Mouse (Mus musculus): ENCODE results near the gene Eme2.

Gene Eme2

DNA sequence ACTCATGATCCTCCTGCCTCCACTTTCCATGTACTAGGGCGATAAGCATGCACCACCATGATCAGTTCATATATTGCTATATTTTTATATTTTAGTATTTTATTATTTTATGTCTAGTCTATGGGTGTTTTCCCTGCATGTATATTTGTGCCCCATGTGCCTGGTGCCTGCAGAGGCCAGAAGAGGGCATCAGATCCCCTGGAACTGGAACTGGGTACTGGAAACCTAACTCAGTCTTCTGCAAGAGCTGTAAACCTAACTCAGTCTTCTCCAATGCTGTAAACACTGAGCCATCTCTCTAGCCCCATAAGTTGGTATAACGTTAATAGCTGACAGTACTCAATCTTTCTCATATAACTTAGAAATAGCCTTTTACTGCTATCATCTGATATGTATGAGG, 52.3 kb downstream of the Eme2 start:
- no peak for ATAC-seq (ENCODE audit: insufficient number of reproducible peaks, low FRiP score, low TSS enrichment)

DNA sequence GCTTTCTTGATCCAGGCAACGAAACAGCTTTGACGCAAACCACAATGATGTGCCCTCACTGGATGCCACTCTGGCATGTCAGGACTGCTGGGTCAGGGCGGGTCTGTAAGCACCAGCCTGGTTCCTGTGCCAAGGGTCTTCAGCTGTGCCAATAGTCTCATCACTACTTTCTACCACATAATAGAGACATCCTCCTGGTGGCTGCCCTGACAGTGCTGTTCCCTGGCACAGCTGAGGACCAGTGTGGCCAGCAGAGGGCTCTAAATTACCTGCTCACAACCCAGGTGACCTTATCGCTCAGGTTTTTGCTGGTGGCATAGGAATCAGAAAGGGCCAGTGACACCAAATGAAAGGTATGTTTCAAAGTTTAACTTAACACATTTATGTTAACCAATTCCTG, 53.8 kb downstream of the Eme2 start:
- no peak for ATAC-seq (ENCODE audit: insufficient number of reproducible peaks, low FRiP score, low TSS enrichment)

DNA sequence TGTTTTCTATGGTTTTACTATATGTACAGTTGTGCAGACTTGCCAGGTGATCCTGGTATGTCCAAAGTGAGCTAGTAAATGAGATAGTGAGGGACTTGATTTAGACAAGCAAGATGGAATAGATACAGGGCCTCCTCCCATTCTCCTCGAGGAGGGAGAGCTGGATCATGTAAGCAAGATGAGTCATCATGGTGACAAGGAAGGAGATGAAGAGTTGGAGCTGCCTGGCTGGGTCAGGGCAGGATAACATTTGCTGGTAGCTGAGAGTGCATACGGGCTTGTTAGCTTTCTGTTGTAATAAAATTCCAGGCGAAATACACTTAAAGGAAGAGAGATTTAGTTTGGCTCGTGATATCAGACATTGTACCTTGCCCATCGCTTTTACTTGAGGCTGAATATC, 54.5 kb downstream of the Eme2 start:
- ATAC-seq (ENCODE audit: insufficient number of reproducible peaks, low FRiP score, low TSS enrichment), result no peak

DNA sequence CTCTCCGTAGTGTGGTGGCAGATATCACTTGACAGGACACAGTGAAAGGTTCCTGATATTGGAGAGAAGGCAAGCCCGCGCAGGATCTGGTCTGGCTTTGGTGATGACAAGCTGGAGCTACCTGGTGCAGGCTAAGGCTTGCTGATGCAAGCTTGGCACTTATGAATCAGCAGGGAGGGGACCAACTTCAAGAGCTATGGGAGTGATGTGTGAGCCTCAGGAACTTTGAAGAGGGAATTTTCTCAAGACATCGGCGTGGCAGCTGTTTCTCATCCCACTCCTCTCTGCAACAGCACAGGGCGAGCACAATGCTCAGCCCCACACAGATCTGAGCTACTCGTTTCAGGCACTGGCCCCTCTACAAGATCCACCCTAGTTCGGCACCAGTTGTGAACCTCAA, 55.0 kb downstream of the Eme2 start, which contains the start of gene Hagh:
TSS of gene Hagh (plus strand) at position 302 of the 400 bp plus-strand sequence.
- ATAC-seq (ENCODE audit: insufficient number of reproducible peaks, low FRiP score, low TSS enrichment), result no peak

Measured in cerebellum, adult (tissue).